Mouse (Mus musculus) kidney, postnatal 14 days (tissue): ENCODE measurements around the gene Cenpj.

Source experiments
- DNase-seq: peaks from one replicate; pipeline ENCODE4 v3.0.0; 2022; ENCODE audit warnings: mixed read lengths

Gene Cenpj

GRCm38 (mm10) chr14:56575416-56575815 is at the start of gene Cenpj, which contains the start of gene Parp4:
TSS of gene Cenpj (minus strand) at chr14:56575425.
TSS of gene Parp4 (plus strand) at chr14:56575619.
- peak; percentile 95 for DNase-seq

DNA sequence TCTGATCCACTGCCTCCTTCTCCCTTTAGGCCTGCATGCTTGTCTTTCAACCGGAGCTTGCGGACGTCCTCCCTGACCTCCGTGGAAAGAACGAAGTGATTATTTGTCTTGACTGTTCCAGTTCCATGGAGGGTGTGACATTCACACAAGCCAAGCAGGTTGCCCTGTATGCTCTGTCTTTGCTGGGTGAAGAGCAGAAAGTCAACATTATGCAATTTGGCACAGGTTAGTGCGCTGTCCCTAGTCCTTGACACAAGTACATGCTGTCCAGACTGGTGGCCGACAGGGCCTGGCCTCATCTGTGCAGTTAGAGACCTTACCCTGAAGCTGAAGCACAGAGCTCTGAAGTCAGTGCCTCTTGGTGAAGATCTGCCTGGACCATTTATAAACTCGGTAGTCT is 45.2 kb upstream of the Cenpj start:
- DNase-seq, result no peak

GRCm38 (mm10) chr14:56617470-56617869 is 42.2 kb upstream of the Cenpj start:
- no peak for DNase-seq

- DNase-seq, result no peak
Measured at GRCm38 (mm10) chr14:56613212-56613611, 38.0 kb upstream of the Cenpj start.

- DNase-seq, result no peak
Measured at GRCm38 (mm10) chr14:56605136-56605535, 29.9 kb upstream of the Cenpj start.

- no peak for DNase-seq
Measured at GRCm38 (mm10) chr14:56604438-56604837, 29.2 kb upstream of the Cenpj start.

- no peak for DNase-seq
Measured at GRCm38 (mm10) chr14:56602069-56602468, 26.8 kb upstream of the Cenpj start.

DNA sequence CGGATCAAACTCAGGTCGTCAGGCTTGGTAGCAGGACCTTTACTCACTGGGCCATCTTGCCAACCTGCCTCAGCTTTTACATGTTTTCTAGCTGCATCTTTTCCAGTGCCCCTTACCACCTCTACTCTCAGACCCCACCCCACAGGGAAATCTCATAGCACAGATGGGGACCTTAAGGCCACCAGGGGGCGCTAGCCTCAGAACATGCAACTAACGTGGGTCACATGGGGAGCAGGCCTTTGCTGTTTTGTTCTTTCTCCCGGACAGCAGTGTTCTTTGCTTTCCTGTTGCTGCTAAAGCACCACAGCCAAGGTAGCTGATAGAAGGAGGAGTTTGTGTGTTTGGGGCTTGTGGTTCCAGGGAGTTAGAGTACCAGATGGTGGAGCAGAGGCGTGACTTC is 23.5 kb upstream of the Cenpj start:
- DNase-seq, result peak; percentile 43

GRCm38 (mm10) chr14:56594811-56595210 is 19.6 kb upstream of the Cenpj start:
- DNase-seq, result no peak

DNA sequence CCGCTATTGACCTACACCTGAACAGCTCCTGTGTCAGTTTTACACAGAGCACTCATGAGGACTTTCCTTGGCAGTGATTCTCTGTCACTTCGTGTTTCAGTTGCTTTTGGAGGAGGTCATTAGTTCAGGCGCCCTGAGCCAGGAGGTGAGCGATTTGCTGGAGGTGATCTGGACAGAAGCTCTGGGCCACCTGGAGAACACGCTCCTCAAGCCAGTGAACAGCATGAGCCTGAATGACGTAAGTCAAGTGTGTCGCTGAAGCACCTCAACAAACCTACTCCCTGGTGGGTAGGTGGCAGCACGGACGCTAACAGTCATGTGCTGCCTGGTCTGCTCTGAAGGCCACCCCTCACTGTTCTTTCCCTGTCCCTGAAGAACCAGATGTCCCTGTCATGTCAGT is 17.0 kb upstream of the Cenpj start:
- DNase-seq, result no peak

- no peak for DNase-seq
Measured at GRCm38 (mm10) chr14:56582294-56582693, 7.1 kb upstream of the Cenpj start.

- DNase-seq, result no peak
Measured at GRCm38 (mm10) chr14:56581117-56581516, 5.9 kb upstream of the Cenpj start.

- DNase-seq, result no peak
Measured at GRCm38 (mm10) chr14:56579011-56579410, 3.8 kb upstream of the Cenpj start.

- no peak for DNase-seq
Measured at GRCm38 (mm10) chr14:56575969-56576901, 1.0 kb upstream of the Cenpj start.

GRCm38 (mm10) chr14:56572546-56572945 is 2.7 kb downstream of the Cenpj start:
- DNase-seq, result no peak

GRCm38 (mm10) chr14:56571310-56572093 is 3.7 kb downstream of the Cenpj start:
- DNase-seq, result peak; percentile 98

- no peak for DNase-seq
Measured at GRCm38 (mm10) chr14:56569041-56569440, 6.2 kb downstream of the Cenpj start.

DNA sequence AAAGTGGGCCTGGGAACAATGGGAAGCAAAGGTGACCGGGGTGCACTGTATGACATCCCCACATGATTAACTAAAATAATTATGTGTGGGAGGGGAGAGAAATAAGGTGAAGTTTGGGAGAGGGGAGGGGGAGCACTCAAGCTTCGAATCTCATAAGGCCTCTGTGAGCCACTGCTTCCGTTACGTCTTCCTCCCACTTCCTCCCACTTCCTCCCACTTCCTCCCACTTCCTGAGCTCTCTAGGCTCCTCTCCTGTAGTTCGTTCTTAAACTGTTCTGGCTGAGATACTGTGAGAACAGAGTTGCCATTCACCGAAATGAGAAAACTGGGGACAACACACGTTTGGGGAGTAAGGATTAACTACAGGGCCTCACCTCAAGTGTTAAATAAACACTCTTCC is 7.7 kb downstream of the Cenpj start:
- no peak for DNase-seq

DNA sequence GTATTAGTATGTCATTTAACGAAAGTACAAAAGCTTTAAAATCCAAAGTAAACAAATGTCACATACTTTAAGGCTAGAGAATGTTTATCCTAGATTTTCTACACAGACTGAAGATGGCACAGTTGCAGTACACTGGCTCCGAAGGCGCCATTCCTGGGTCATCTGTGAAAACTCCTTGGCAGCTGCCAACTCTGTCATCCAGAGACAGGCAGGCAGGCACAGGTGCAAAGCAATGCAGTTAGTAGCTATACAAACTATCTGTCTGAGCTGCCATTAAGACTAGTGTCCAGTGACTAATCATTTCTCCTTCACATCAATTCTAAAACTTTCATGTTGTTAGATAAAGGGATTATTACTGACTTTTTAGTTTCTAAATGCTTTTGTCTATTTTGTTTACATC is 16.1 kb downstream of the Cenpj start:
- no peak for DNase-seq

- no peak for DNase-seq
Measured at GRCm38 (mm10) chr14:56554716-56555115, 20.5 kb downstream of the Cenpj start.

DNA sequence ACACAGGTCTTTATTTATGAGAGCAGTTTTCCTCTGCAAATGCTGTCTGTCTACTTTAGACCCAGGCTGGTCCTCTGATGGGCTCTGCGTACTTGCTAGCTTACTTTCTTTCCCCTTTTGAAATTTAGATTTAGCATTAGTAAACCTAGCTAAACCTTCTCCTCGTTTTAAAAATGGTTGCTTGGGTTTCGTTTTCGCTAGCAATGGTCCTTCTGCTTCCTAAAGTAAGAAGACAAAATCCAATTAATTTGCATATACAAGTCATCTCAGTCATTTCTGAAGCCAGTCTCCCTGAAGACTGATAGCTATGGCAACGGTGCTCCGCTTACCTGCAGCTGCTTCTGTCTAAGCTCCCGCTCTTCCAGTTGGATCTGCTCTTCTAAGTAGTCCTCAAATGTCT is 21.9 kb downstream of the Cenpj start:
- DNase-seq, result no peak

DNA sequence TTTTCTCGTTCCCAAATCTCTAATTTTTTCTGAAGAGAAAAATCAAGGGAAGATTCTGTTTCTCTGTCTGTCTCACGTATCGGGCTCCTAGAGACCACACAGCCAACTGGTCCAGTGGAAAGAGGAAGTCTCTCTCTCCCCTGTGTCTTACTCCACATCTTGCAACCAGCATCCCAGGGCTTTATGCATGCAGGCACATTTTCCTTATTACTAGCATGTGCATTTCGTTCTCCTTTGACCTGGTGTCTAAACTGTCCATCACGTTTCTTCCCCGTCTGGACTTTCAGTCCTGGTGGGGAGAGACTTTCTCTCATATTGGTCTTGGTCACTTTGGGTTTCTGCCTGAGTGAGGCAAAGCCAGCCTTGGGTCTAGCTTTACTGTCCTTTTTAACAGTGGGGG is 22.3 kb downstream of the Cenpj start:
- DNase-seq, result no peak

DNA sequence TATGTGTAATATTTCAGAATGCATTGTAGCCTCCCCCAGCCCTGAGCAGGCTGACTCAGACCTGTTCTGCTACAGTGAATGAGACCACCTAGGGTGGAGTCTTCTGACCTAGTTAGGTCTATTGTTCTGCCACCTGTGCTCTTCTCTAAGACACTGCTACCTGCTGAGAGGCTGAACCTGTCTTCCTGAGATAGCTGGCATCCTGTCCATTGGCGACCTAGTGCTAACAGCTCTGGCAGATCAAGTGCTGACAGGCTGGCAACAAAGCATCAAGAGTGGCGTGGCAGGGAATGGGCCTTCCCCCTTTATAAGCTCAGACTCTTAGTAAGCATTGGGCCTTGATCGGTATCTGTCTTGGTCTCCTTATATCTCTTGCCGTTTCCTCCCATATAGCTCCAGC is 24.3 kb downstream of the Cenpj start:
- no peak for DNase-seq

GRCm38 (mm10) chr14:56545491-56545890 is 29.7 kb downstream of the Cenpj start:
- no peak for DNase-seq
